Mouse (Mus musculus): ENCODE results near the gene Cmbl.

The Cmbl gene

DNA sequence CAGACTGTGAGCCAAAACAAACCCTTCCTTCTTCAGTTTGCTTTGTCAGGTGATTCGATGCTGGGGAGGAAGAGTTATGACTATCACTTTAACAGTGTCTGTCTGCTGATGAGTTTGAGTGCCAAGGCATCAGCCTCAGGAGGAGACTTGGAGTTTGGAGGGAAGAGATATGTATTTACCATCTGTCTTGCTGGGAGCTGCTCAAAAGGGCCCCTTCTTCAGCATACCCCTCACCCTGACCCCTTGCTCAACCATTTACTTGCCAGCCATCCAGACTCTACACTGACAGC is 24.7 kb upstream of the Cmbl start:
- no peak for DNase-seq (ENCODE audit: low read depth, low spot score)

DNA sequence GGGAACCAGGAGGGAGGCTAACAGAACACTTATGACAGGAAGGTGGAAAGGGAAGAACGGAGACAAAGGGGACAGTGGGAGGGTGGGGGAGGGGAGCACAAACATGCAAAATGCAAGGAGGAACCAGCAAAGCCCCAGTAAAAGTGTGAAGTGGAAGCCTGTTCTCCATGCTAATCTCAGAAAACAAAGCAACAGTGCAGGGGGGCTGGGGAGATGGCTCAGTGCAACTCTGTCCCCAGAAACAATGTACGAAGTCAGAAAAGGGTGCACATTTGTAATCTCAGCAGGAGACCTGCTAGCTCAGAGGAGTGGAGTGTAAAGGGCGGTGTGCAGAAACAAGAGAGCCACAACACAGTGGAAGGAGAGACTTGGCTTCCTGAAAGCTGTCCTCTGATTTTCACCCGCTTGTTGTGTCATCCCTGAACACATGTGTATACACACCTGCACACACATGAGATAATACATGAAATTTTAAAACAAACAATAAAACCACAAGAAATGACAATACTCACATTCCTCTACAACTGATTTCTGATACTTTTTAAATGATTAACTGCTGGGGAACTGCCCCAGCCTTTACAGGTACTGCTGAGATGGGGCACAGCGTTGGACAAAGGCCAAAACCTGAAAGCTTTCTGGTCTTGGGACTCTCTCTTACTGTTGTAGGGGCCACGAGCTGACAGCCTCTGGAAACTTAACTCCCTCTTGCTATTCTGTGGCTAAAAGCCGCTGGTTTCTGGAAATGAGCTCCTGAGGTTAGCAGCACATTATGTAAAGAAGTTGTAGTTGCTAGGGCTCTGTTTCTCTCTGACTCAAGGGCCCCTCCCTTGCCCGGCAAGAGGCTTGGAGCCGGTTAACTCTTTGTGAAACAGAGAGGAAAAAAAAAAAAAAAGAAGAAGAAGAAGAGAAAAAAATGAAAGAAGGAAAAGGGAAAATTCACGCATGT is 22.9 kb upstream of the Cmbl start:
- no peak for DNase-seq (ENCODE audit: low read depth, low spot score)

DNA sequence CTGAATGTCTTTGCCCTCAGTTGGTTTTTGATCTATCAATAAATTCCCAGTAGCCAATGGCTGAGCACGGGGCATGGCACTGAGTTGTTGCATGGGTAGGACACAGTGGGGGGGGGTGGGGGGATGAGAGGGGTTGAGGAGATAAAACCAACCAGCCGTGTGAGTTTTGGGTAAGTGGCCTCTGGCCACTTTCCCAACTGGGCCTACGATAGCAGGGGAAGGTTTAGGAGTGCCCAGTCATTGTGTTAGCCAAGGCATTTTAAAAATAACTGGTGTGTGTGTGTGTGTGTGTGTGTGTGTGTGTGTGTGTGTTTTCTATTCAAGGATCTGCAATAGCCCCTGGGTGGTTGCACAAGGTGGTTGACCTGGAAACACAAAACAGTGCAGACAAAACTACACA is 21.9 kb upstream of the Cmbl start:
- no peak for DNase-seq (ENCODE audit: low read depth, low spot score)

DNA sequence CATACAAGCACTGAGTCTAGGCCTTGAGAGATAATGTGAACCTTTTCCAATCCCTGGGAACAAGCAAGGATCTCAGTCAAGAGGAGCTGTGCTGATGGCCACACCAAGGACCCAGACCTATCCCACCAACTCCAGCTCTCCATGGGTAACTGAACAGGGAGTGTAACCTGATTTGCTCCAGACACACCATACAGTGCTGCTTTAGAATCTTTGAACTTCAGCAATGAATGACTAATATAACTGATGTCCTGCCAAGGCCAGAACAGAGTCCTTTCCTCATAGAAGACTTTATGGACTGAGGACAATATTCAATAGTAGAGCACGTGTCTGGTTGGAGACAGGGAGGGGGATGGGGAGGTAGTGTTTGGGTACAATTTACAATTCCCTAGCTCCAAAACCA is 20.1 kb upstream of the Cmbl start:
- DNase-seq (ENCODE audit: low read depth, low spot score), result no peak

DNA sequence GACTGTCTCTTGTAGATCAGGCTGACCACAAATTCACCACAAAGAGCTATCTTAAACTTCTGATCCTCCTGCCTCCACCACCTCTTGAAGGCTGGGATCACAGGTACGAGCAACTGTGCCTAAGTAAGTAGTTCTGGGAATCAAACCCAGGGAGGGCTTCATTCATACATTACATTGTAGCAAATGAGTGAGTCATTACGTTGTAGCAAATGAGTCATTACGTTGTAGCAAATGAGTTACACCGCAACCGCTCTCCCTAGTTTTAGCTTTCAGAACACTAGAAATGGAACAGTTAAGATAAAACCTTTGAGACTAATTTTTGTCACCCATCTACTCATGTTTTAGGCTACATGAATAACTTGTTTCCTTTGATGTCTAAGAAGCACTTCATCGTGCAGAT is 18.9 kb upstream of the Cmbl start:
- no peak for DNase-seq (ENCODE audit: low read depth, low spot score)

DNA sequence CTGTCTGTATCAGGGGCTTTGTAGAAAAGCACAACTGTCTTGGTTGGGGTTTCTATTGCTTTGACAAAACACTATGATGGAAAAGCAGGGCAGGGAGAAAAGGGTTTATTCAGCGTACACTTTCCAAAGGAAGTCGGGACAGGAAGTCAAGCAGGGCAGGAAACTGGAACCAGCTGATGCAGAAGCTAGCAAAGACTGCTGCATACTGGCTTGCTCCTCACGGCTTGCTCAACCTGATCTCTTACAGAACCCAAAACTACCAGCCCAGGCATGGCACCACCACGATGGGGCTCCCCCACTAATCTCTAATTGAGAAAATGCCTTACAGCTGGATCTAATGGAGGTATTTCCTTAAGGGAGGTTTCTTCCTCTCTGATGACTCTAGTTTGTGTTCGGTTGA is 17.8 kb upstream of the Cmbl start:
- DNase-seq (ENCODE audit: low read depth, low spot score), result no peak

DNA sequence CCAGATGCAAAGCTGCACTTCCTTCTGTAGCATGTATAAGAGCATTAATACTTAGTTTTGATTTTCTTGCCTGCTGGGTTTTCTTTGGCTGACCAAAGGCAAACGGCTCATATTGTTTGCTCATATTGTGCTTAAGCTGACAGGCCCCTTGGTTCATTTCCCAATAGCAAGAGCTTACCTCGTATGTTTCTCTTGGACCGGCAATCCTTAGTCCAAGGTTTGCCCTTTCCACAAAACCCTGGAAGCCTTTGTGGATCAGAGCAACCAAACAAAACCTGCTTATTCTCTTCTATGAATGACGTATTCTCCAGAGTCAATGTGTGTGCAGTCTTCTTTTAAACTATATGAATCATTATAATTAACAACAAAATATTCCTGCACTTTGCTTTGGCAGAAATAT is 14.8 kb upstream of the Cmbl start:
- no peak for DNase-seq (ENCODE audit: low read depth, low spot score)

DNA sequence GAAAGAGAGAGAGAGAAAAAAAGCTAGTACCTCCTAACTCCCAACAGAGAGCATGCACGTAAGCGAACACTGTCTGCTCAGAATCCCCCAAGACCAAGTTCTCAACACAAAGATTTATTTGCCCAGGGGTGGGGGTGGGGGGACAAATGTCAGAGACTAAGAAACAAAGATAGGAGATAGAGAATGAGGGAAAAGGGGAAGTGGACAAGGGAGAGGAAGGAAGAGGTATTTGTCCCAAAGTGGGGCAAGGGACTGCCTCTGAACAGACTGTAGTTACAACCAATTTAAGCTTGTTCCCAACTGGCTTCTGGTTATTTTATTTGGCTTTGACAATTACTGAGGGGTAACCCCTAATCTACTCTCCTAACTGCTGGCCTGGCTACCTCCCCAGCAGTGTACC is 10.3 kb upstream of the Cmbl start:
- DNase-seq (ENCODE audit: low read depth, low spot score), result no peak

DNA sequence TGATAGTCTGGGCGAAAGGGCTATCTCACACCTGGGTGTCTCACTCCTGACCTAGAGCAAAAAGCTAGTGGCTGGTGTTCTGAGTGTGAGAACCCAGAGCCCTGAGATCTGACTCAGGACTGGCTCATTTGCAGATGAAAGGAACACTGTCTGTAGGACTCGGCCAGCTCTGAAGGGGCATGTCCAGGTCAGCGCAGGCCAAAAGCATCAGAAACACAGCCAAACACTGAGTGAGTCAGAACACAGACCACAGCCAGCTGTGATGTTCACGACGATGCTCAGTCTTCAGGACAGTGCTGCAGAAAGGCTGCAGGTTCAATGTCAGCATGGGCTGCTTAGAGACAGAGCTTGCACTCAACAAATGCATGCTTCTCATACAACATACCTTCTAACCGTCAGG is 3.8 kb upstream of the Cmbl start:
- DNase-seq (ENCODE audit: low read depth, low spot score), result no peak

DNA sequence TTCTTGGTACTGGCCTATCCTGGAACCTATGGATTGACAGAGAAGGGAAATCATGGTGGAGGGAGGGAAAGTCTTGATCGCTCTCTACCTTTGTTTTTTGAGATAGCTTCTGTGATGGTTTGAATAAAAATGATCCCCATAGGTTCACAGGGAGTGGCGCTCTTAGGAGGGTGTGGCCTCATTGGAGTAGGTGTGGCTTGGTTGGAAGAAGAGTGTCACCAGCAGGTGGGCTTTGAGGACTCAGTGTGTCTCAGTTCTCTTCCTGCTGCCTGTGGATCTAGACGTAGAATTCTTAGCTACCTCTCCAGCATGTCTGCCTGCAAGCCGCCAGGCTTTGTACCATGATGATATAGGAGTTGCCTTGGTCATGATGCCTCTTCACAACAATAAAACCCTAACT is 3.2 kb upstream of the Cmbl start:
- no peak for DNase-seq (ENCODE audit: low read depth, low spot score)

DNA sequence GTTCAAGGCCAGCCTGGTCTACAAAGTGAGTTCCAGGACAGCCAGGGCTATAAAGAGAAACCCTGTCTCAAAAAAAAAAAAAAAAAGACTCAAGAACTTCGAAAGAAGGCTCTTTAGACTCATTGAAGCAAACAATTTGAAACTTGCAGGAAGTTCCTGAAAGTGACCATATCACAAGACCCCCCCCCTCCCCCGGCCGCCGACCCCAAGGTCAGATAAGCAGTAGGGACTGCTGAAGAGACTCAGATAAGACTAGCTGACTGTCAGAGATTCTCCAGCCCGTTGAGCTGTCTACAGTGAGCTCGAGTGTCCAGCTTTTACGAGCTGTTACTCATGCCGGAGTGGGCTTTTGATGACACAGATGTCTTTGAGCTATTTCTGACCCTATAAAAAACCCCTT is 2.3 kb upstream of the Cmbl start:
- DNase-seq (ENCODE audit: low read depth, low spot score), result no peak

DNA sequence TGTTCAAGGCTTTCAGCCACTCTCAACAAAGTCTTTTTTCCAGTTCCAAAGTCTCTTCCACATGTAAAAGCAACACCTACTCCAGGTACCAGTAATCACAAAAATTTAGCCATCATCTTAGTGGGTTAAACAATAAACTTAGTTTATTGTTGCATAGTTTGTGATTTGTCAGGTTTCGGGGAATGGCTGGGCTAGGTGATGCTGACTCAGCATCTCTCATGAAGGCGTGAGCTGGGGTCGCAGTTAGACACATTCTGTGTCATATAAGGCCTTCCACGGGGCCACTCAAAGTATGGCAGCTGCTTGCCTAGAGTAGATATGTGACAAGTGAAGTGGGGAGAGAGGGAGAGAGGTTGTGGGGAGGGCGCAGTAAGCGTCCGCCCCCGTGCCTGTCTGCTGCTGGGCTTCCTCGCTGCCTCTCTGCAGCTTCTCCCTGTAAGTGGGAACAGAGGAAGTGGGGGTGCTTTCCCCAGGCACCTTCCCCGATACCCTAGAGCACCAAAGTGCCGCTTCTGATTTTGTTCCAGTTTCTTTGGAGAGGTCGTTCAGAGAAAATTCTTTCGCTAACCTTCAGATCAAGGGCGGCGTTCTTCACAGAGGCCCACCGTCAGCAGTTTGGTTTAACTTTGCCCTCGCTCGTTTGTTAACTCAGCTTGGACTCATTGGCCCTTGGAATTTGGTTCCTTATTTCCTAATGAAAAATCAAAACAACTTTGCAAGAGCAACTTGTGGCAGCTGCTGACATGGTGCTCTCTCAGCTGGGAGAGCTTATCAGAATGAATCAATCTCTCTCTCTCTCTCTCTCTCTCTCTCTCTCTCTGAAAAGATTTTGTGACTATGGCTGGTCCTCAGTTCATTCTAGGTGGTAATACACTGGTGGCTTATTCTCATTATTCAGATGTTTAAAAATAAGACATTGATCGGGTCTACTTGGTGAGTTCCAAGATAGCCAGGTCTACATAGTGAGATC is 1.3 kb upstream of the Cmbl start:
- DNase-seq (ENCODE audit: low read depth, low spot score), result no peak

DNA sequence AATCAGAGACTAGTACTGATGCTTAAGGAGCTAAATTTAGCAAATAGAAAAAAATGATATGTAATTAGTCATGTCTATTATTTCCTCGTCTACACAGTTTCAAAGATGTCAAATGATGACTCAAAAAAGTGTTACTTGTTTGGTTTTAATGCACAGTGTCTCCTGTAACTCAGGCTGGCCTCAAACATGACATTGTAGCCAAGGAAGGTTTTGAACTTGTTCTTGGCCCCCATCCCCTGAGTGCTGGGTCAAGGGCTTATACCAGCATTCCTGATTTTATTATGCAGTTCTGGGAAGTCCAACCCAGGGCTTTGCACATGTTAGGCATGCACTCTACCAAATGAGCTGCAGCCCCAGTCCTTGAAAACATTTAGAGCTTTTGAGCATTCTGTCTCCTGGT is 597 bp downstream of the Cmbl start:
- no peak for DNase-seq (ENCODE audit: low read depth, low spot score)

DNA sequence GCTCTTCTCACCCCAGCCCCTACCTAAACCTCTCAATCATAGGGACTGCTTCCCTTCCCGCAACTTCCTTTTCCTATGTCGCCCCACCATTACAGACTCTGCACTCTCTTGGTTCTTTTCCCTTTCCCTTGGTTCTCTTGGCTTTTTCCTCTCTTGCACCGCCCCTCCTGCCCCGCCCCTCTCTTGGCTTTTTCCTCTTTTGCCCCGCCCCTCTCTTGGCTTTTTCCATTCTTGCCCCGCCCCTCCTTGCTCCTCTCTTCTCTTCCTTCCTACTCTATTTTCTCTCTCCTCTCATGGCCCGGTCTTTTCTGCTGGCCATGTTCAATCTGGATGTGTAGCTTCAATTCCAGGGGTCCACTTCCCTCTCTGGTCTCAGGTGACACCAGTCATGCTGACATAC is 2.2 kb downstream of the Cmbl start:
- no peak for DNase-seq (ENCODE audit: low read depth, low spot score)

DNA sequence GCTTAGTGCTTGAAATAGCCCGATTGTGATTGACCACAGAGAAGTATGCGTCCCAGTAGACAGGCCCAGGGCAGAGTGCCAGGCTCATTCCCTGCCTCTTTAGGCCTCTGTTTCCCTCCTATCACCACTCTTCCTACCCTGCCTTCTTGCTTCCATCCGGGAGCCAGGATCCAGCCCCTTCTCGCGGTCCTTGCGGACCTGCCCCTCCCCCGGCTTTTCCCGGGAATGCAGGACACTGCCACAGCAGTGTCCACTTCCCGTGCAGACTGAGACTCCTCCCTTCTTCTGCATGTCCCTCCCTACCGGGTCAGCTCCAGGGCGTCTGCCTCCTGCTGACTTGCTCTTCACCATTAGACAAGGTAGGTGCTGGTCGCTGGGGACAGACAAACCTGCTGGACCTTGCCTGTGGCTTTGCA is 3.4 kb downstream of the Cmbl start:
- no peak for DNase-seq (ENCODE audit: low read depth, low spot score)

DNA sequence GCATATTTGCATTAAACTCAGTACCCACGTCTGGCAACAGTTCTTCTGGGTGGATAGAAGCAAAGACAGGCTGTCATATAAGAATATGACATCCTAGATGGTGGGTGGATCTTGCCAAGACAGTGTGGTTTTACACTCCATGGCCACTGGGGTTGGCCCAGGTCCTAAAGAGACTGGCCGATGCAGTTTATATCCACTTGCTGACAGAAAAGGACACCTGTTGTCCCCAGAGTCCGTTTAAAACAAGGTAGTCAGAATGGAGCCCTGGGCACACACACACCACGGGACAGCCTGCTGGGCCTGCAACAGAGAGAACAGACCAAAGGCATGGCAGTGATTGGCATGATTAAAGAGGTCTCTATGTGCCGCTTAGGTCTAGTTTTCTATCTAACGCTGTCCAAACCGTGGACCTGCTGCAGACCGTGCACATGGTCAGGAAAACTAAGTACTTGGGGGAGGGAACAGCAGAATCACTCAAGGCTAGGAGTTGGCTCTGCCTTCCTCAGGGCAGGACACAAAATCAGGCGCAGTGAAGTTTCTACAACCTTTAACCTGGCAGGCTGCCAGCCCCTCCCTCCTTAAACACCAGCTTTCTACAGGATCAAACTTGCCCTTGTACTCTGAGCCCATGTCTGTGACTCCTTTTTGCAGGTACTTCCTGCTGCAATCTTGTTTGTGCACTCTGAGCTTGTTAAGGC is 4.3 kb downstream of the Cmbl start:
- DNase-seq (ENCODE audit: low read depth, low spot score), result no peak

DNA sequence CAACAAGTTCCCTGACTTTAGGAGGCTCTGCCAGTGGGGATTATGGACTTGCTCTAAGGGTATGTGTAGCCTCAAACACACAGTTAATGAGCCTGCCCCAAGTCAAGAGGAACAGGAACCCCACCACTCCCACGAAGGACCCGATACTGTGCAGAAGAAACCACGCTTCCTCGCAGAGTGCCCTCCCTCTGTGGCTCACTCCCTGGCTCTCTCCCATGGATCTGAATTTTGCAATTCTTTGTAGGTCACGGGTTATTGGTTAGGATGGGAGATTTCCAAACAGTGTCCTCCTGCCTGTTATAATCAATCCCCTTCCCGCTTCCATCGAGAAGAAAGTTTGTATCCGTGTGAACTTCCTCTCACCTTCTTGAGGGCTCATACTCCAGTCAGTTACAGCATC is 5.8 kb downstream of the Cmbl start:
- no peak for DNase-seq (ENCODE audit: low read depth, low spot score)

DNA sequence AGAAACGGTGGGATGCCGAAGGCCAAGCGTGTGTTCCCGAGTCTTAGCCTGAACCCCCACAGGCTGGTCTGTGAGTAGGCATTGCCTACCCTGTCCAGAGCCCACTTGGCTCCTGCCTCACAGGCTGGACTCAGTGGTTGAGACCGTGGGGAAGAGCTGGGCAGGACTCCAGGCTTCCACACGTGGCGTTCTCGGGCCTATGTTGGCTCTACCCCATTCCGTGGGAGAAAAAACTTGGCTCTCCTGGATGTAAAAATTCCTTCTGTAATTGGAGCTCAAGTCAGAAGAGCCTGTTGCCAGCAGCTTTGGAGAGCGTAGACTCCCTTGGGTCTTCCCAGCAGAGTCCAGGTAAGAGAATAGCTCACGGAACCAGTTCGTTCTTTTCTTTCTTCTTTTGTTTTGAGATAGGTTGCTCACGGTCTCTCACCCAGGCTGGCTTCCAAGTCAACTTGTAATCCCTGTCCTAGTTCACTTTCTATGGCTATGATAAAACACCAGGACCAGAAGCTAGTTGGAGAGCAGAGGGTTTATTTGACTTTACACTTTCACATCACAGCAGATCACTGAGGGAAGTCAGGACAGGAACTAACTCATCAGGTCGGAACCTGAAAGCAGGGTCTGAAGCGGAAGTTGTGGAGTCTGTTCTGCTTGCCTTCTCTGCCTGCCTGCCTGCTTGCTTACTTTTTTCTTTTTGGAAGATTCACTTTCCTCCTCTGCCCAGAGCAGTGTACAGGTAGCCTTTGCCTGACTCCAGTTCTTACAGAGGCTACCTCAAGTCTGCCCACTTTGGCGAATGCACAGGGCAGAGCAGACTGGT is 6.9 kb downstream of the Cmbl start:
- DNase-seq (ENCODE audit: low read depth, low spot score), result peak; percentile 78

DNA sequence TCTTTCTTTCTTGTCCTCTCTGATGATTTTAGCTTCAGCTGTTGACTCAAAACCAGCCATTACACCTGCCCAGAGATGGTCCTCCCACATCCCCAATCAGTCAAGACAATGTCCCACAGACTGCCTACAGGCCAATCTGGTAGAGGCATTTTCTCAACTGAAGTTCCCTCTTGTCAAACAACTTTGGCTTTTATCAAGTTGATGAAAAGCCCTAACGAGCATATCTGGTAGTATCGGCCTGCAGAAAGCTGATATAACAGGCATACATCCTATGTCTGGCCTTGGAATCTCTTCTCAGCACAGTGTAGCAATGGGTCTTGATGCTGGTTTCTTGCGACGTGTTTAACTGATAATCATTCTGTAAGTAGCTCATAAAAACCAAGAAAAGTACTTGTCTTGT is 8.1 kb downstream of the Cmbl start:
- DNase-seq (ENCODE audit: low read depth, low spot score), result no peak

DNA sequence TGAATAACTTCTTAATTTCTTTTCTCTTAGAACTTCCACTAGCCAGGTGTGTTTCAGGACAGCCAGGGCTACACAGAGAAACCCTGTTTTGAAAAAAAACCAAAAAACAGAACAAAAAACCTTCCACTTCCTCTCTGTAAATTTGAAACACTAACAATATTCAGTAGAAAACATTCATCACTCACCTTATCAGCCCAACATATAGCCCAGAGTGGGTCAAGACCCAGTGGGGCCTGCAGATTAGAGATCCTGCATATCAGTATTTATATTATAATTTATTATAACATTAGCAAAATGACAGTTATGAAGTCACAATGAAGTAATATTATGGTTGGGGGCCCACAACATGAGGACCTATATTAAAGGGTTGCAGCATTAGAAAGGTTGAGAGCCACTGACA is 8.5 kb downstream of the Cmbl start:
- DNase-seq (ENCODE audit: low read depth, low spot score), result no peak

DNA sequence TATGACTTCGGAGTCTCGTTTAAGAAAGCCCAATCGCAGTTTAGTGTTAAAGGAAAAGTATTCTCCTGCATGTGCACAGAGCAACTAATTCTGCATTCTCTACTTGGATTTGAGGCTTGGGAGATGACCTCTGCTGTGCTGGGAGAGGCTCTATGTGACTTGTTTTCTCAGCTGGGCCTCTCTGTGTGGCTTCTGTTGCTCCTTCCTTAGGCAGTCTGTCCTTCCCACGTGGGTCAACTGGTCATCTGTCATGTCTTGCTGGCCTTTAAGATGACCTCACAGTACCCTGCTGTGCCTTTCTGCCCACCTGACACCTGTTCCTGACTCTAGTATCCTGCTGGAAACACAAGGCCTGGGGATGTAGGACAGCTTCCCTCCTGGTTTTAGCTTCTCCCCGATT is 10.9 kb downstream of the Cmbl start:
- DNase-seq (ENCODE audit: low read depth, low spot score), result no peak
